Mouse (Mus musculus) gonadal fat pad, adult 2 months (tissue): ENCODE data around the gene Elf2. TPM values are rescaled to one million over a fixed set of nuclear protein-coding genes. Genes with fewer than 3 reads are reported as not detected.
"Not testable (repeated sequence)": the region's sequence is repeated elsewhere in the genome, so short reads cannot be mapped to it uniquely, and the experiment has no call there.

ENCODE experiments used
- DNase-seq: peaks from one replicate; pipeline ENCODE4 v3.0.0-alpha.2; 2012; ENCODE audit warnings: low read depth
- polyA plus RNA-seq: library from polyadenylated mRNA; depleted of rRNA; stranded (reverse); fragments of >200 nt; gene quantifications from 2 replicates; pipeline ENCODE4 v1.2.3, GENCODE M21; 2012

The Elf2 gene
- polyA plus RNA-seq, 1 experiment = 36.7 TPM

GRCm38 (mm10) chr3:51359558-51360307 is 19.3 kb upstream of the Elf2 start:
- DNase-seq = no peak

GRCm38 (mm10) chr3:51358660-51359557 is 18.4 kb upstream of the Elf2 start:
- no peak for DNase-seq

- no peak for DNase-seq
Measured at GRCm38 (mm10) chr3:51358181-51358580, 17.7 kb upstream of the Elf2 start.

- DNase-seq = no peak
Measured at GRCm38 (mm10) chr3:51357624-51358023, 17.2 kb upstream of the Elf2 start.

- no peak for DNase-seq
Measured at GRCm38 (mm10) chr3:51357078-51357477, 16.6 kb upstream of the Elf2 start.

GRCm38 (mm10) chr3:51354956-51355355 is 14.5 kb upstream of the Elf2 start:
- not testable (repeated sequence) for DNase-seq

- no peak for DNase-seq
Measured at GRCm38 (mm10) chr3:51354034-51354427, 13.6 kb upstream of the Elf2 start.

- no peak for DNase-seq
Measured at GRCm38 (mm10) chr3:51353325-51354033, 13.0 kb upstream of the Elf2 start.

- DNase-seq = no peak
Measured at GRCm38 (mm10) chr3:51350806-51351205, 10.3 kb upstream of the Elf2 start.

GRCm38 (mm10) chr3:51348646-51349238 is 8.3 kb upstream of the Elf2 start:
- no peak for DNase-seq

GRCm38 (mm10) chr3:51345017-51345416 is 4.6 kb upstream of the Elf2 start:
- not testable (repeated sequence) for DNase-seq

GRCm38 (mm10) chr3:51344182-51344581 is 3.7 kb upstream of the Elf2 start:
- DNase-seq = not testable (repeated sequence)

- no peak for DNase-seq
Measured at GRCm38 (mm10) chr3:51343260-51343659, 2.8 kb upstream of the Elf2 start.

GRCm38 (mm10) chr3:51342152-51342551 is 1.7 kb upstream of the Elf2 start:
- no peak for DNase-seq

GRCm38 (mm10) chr3:51341268-51342081 is 1.0 kb upstream of the Elf2 start:
- no peak for DNase-seq

- DNase-seq = no peak
Measured at GRCm38 (mm10) chr3:51339734-51340551, 520 bp downstream of the Elf2 start.

- no peak for DNase-seq
Measured at GRCm38 (mm10) chr3:51339378-51339733, 1.1 kb downstream of the Elf2 start.

GRCm38 (mm10) chr3:51335378-51335777 is 5.1 kb downstream of the Elf2 start:
- no peak for DNase-seq

GRCm38 (mm10) chr3:51333950-51334349 is 6.5 kb downstream of the Elf2 start:
- no peak for DNase-seq

- DNase-seq = no peak
Measured at GRCm38 (mm10) chr3:51333234-51333889, 7.1 kb downstream of the Elf2 start.
